Mouse (Mus musculus) liver, embryonic 15.5 days (tissue): Measurements from ENCODE around the gene Myh14. TPM values are rescaled to one million over a fixed set of nuclear protein-coding genes. Genes with fewer than 3 reads are reported as not detected.
"Not testable (repeated sequence)": the region's sequence is repeated elsewhere in the genome, so short reads cannot be mapped to it uniquely, and the experiment has no call there.

Experiments
- ATAC-seq: fragments of 200-750 bp; cut with Nextera tagmentation; 2 replicates; pipeline ENCODE4 v1.8.0; 2017; ENCODE audit warnings: moderate number of reproducible peaks, mild to moderate bottlenecking, moderate library complexity; ENCODE audit not compliant: insufficient read depth
- H3K27ac ChIP-seq: fragments of 300-500 bp; sonication (generic); replicated peaks from 2 replicates; pipeline ENCODE4 v1.5.1; 2015; ENCODE audit warnings: mild to moderate bottlenecking, inconsistent platforms
- H3K27me3 ChIP-seq: fragments of 300-500 bp; sonication (generic); 2 replicates; pipeline ENCODE4 v1.6.1; 2015; ENCODE audit warnings: mild to moderate bottlenecking, inconsistent platforms
- H3K36me3 ChIP-seq: fragments of 300-500 bp; sonication (generic); replicated peaks from 2 replicates; pipeline ENCODE4 v1.6.1; 2015; ENCODE audit warnings: moderate library complexity, mild to moderate bottlenecking, inconsistent platforms
- H3K4me1 ChIP-seq: fragments of 300-500 bp; sonication (generic); replicated peaks from 2 replicates; pipeline ENCODE4 v1.6.1; 2015; ENCODE audit warnings: inconsistent platforms
- H3K4me2 ChIP-seq: fragments of 300-500 bp; sonication (generic); 2 replicates; pipeline ENCODE4 v1.6.1; 2015; ENCODE audit warnings: moderate library complexity, mild to moderate bottlenecking, inconsistent platforms
- H3K4me3 ChIP-seq: fragments of 300-500 bp; sonication (generic); replicated peaks from 2 replicates; pipeline ENCODE4 v1.5.1; 2015; ENCODE audit warnings: mild to moderate bottlenecking, inconsistent platforms
- H3K9ac ChIP-seq: fragments of 300-500 bp; sonication (generic); 2 replicates; pipeline ENCODE4 v1.6.1; 2015; ENCODE audit warnings: moderate library complexity, mild to moderate bottlenecking, inconsistent platforms
- H3K9me3 ChIP-seq: fragments of 300-500 bp; sonication (generic); replicated peaks from 2 replicates; pipeline ENCODE4 v1.6.1; 2016; ENCODE audit warnings: inconsistent platforms
- WGBS: fragments of 180-500 bp; shearing (Covaris S2); methylation state at CpG from one replicate; pipeline ENCODE4 v1.1.7; 2015; ENCODE audit warnings: mixed read lengths; ENCODE audit not compliant: insufficient replicate concordance; 5-methylcytosine and 5-hydroxymethylcytosine counted together
- polyA plus RNA-seq: library from polyadenylated mRNA; unstranded; fragments of >200 nt; fragmentation: Nextera tagmentation; extraction: Ambion mirVana; gene quantifications from 2 replicates; pipeline ENCODE4 v1.2.1, GENCODE M21; 2015

The Myh14 gene
- polyA plus RNA-seq: 0.18 and 0.41 TPM in 2 replicates

DNA sequence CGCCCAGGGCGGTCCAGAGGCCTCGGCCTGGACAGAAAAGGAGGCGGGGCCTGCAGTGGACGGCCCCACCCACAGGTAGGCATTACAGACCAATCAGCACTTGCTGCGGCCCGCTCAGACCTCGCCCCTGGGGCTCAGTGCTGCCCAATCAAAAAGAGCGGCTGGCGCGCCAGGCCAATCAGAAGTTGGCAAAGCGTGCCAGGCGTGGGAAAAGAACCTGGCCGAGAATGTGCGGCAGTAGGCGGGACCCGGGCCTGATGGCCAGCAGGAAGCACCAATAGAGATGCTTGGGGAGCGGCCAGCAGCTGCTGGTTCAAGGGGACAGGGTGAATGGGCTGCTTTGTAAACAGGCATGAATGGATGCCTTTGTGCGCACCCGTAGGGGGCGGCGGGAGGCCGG is at the start of gene Myh14:
Gene Myh14, minus strand, starts transcription at position 41 of the 400 bp plus-strand sequence.
- WGBS: 3% methylated on average over 23 of the region's 23 CpGs

DNA sequence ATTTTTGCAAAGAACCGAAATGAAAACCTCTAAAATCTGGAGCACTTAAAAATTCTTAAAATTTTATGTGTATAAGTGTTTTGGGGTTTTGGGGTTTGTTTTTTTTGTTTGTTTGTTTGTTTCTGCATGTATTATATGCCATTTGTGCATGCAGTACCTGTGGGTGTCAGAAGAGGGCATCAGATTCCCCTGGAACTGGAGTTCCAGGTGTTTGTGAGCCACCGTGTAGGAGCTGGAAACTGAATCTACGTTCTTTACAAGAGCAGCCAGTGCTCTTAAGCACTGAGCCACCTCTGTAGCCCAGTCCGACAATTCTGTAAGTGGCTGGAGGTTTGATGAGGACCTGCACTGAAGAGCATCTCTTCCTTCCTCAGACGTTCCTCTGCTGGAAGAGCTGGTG is 39.2 kb upstream of the Myh14 start:
- no peak overlapping the region for H3K4me2 ChIP-seq
- no peaks in the 10 kb centered on the region for H3K9me3 ChIP-seq
- H3K9ac ChIP-seq: no peak overlapping the region
- H3K36me3 ChIP-seq: no peaks in the 10 kb centered on the region
- WGBS: 63% methylated on average over 5 of the region's 5 CpGs
- no peaks in the 10 kb centered on the region for H3K27me3 ChIP-seq
- H3K4me3 ChIP-seq: no peak overlapping the region
- H3K27ac ChIP-seq: no peak overlapping the region
- no peaks in the 10 kb centered on the region for H3K4me1 ChIP-seq
- ATAC-seq: no peak

More for the DNA sequence above, at the start of gene Myh14:
- peak; percentile 83 for ATAC-seq
- Histone ChIP-seq H3K4me3 (no peak within 1 kb of the TSS), H3K36me3 (no peaks in the 10 kb centered on the region), H3K4me1 (0 out of 2 replicates have a peak, but pooled peaks cover 11% of the 10 kb centered on the region), H3K9me3 (0 out of 2 replicates have a peak, but pooled peaks cover 3% of the 10 kb centered on the region), H3K4me2 (peak within 1 kb of the TSS; percentile 54), H3K27me3 (peaks cover 37% of the 10 kb centered on the region), H3K27ac (no peak within 1 kb of the TSS), H3K9ac (no peak within 1 kb of the TSS)

- Histone ChIP-seq H3K4me1 (no peaks in the 10 kb centered on the region), H3K9me3 (no peaks in the 10 kb centered on the region), H3K9ac (no peak within 1 kb of the TSS), H3K36me3 (no peaks in the 10 kb centered on the region), H3K27me3 (no peaks in the 10 kb centered on the region), H3K4me3 (no peak within 1 kb of the TSS), H3K27ac (no peak within 1 kb of the TSS), H3K4me2 (no peak within 1 kb of the TSS)
- WGBS: 62% methylated on average over 14 of the region's 14 CpGs
- ATAC-seq: no peak
Measured at GRCm38 (mm10) chr7:44708574-44708973, 37.9 kb upstream of the Myh14 start, which contains the start of gene Izumo2. Gene Izumo2, plus strand, starts transcription at chr7:44708742.

DNA sequence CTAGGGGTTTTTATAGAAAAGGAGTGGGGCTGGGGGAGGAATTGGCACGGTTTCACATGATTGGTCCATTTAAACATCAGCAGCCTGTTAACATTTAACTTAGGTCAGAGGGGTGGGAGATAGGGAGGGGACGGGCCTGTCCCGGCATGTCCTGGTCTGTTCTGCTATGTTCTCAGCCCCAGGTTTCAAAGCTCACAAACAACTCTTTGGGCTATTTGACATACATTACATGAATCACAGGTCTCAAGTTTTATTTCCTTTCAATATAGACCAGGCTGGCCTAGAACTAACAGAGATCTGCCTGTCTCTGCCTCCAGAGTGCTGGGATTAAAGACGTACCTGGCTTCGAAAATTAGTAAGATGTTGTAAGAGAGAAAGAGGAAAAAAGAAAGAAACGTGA is 37.5 kb upstream of the Myh14 start:
- H3K27me3 ChIP-seq, H3K9ac ChIP-seq, ATAC-seq, H3K27ac ChIP-seq, H3K4me3 ChIP-seq, H3K36me3 ChIP-seq, H3K9me3 ChIP-seq, H3K4me1 ChIP-seq, H3K4me2 ChIP-seq: not testable (repeated sequence)
- WGBS: 68% methylated on average over 6 of the region's 6 CpGs

GRCm38 (mm10) chr7:44707169-44707675 is 36.6 kb upstream of the Myh14 start:
- H3K9ac ChIP-seq: no peak overlapping the region
- no peaks in the 10 kb centered on the region for H3K4me1 ChIP-seq
- no peak overlapping the region for H3K4me2 ChIP-seq
- no peak for ATAC-seq
- H3K27me3 ChIP-seq: no peaks in the 10 kb centered on the region
- H3K27ac ChIP-seq: no peak overlapping the region
- no peaks in the 10 kb centered on the region for H3K36me3 ChIP-seq
- H3K4me3 ChIP-seq: no peak overlapping the region
- 60% methylated on average over 5 of the region's 5 CpGs for WGBS
- no peaks in the 10 kb centered on the region for H3K9me3 ChIP-seq

GRCm38 (mm10) chr7:44706322-44706721 is 35.7 kb upstream of the Myh14 start:
- H3K4me3 ChIP-seq: no peak overlapping the region
- H3K4me2 ChIP-seq: no peak overlapping the region
- H3K9ac ChIP-seq: no peak overlapping the region
- no peaks in the 10 kb centered on the region for H3K36me3 ChIP-seq
- H3K27me3 ChIP-seq: no peaks in the 10 kb centered on the region
- no peak for ATAC-seq
- no peaks in the 10 kb centered on the region for H3K9me3 ChIP-seq
- H3K27ac ChIP-seq: no peak overlapping the region
- H3K4me1 ChIP-seq: no peaks in the 10 kb centered on the region

DNA sequence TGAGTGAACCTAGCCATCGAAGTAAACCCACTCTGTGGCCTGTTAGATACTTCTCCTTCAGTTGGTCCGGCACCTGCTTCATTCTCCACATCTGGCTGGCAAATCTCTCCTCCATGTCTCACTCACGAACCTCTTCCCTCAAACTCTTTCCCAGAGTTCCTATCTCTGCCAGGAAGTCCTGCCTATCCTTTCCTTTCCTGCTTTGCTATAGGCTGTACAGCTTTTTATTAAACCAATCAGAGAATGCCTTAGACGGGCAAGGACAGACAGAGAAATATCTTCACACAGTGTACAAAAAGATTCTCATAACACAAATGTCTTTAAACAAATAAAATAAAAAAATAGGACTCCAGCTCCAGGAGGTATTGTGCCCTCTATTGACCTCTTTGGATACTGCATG is 34.4 kb upstream of the Myh14 start:
- no peaks in the 10 kb centered on the region for H3K9me3 ChIP-seq
- no peaks in the 10 kb centered on the region for H3K36me3 ChIP-seq
- H3K4me3 ChIP-seq: no peak overlapping the region
- 61% methylated on average over 4 of the region's 4 CpGs for WGBS
- no peak overlapping the region for H3K4me2 ChIP-seq
- ATAC-seq: no peak
- no peaks in the 10 kb centered on the region for H3K27me3 ChIP-seq
- H3K4me1 ChIP-seq: no peaks in the 10 kb centered on the region
- no peak overlapping the region for H3K9ac ChIP-seq
- H3K27ac ChIP-seq: no peak overlapping the region

DNA sequence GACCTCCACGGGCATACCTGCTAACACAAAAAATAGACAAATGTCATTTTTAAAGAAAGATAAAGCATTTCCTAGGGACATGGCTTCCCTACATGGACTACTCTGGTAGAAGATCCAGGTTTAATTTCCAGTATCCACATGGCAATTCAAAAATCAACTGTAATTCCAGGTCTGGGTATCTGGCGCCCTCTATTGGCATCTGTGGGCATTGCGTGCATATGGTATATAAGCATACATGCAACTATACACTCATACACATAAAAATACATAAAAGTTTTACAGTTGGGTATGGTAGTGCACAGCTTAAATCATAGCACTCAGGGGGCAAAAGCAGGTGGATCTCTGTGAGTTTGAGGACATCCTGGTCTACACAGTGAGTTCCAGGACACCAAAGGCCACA is 33.7 kb upstream of the Myh14 start:
- H3K9me3 ChIP-seq: no peaks in the 10 kb centered on the region
- H3K36me3 ChIP-seq: no peaks in the 10 kb centered on the region
- WGBS: 53% methylated on average over 3 of the region's 3 CpGs
- ATAC-seq: no peak
- no peaks in the 10 kb centered on the region for H3K27me3 ChIP-seq
- no peaks in the 10 kb centered on the region for H3K4me1 ChIP-seq
- no peak overlapping the region for H3K4me3 ChIP-seq
- H3K9ac ChIP-seq: no peak overlapping the region
- no peak overlapping the region for H3K4me2 ChIP-seq
- no peak overlapping the region for H3K27ac ChIP-seq

GRCm38 (mm10) chr7:44702985-44703384 is 32.3 kb upstream of the Myh14 start:
- ATAC-seq: no peak
- no peak overlapping the region for H3K4me2 ChIP-seq
- H3K36me3 ChIP-seq: no peaks in the 10 kb centered on the region
- no peaks in the 10 kb centered on the region for H3K27me3 ChIP-seq
- no peaks in the 10 kb centered on the region for H3K9me3 ChIP-seq
- H3K4me1 ChIP-seq: no peaks in the 10 kb centered on the region
- no peak overlapping the region for H3K27ac ChIP-seq
- H3K4me3 ChIP-seq: no peak overlapping the region
- WGBS: 55% methylated on average over 8 of the region's 8 CpGs
- H3K9ac ChIP-seq: no peak overlapping the region

- Histone ChIP-seq H3K27me3 (peaks cover 5% of the 10 kb centered on the region; the same call in 1 of the 2 replicates), H3K4me3 (no peak overlapping the region), H3K4me1 (peaks cover 8% of the 10 kb centered on the region; the same call in 1 of the 2 replicates), H3K27ac (no peak overlapping the region), H3K9ac (no peak overlapping the region), H3K4me2 (no peak overlapping the region), H3K36me3 (no peaks in the 10 kb centered on the region), H3K9me3 (no peaks in the 10 kb centered on the region)
- WGBS: 5% methylated on average over 6 of the region's 6 CpGs
- ATAC-seq: no peak
Measured at GRCm38 (mm10) chr7:44701921-44702320, 31.3 kb upstream of the Myh14 start.

GRCm38 (mm10) chr7:44697980-44698379 is 27.3 kb upstream of the Myh14 start:
- Histone ChIP-seq H3K27me3 (peaks cover 8% of the 10 kb centered on the region; the same call in 1 of the 2 replicates), H3K4me1 (peaks cover 8% of the 10 kb centered on the region; the same call in 1 of the 2 replicates), H3K9me3 (no peaks in the 10 kb centered on the region), H3K9ac (no peak overlapping the region), H3K4me2 (no peak overlapping the region), H3K36me3 (no peaks in the 10 kb centered on the region), H3K27ac (no peak overlapping the region), H3K4me3 (no peak overlapping the region)
- ATAC-seq: no peak
- 22% methylated on average over 7 of the region's 7 CpGs for WGBS

DNA sequence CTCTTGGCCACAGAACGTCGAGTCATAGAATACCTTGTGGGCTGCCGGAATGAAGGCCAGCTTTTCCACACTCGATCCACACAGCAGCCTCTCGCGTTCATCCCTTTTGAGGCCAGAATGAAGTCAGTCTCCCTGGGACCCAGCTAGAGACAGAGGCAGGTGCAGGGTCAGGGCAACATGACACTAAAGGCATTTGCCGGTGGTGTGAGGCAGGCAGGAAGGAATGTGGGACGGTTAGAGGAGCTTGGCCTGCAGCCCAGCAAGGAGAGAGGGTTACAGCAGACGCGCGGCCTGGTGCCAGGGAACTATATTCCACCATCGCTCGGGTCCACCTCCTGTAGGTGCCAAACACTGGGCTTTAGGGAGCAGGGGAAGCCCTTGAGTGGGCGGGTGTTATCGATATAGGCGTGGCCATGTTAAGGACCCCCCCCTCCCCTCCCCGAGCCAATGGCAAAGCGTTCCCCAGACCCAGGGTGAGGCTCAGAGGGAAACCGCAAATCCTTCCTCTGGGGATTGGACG is 26.6 kb upstream of the Myh14 start:
- 15% methylated on average over 20 of the region's 20 CpGs for WGBS
- Histone ChIP-seq H3K36me3 (no peaks in the 10 kb centered on the region), H3K9ac (no peak overlapping the region), H3K27me3 (peaks cover 8% of the 10 kb centered on the region; the same call in 1 of the 2 replicates), H3K4me1 (peaks cover 8% of the 10 kb centered on the region; the same call in 1 of the 2 replicates), H3K27ac (no peak overlapping the region), H3K4me2 (no peak overlapping the region; the same call in 1 of the 2 replicates), H3K9me3 (no peaks in the 10 kb centered on the region), H3K4me3 (no peak overlapping the region)
- no peak for ATAC-seq
